Mouse (Mus musculus) megakaryocyte-erythroid progenitor cell, adult 5-6 weeks (primary cell): ENCODE results near the gene Ndufs5. TPM values are rescaled to one million over a fixed set of nuclear protein-coding genes. Genes with fewer than 3 reads are reported as not detected.

Experiments
- ATAC-seq: replicated peaks from 2 replicates; pipeline ENCODE4 v1.8.0; 2016; ENCODE audit warnings: mild to moderate bottlenecking, inconsistent platforms; ENCODE audit not compliant: severe bottlenecking, poor library complexity, low FRiP score, low TSS enrichment
- total RNA-seq, 2 experiments: library from RNA; stranded (forward) in 1 of 2; stranded (reverse) in 1 of 2; fragments of 200-1000, 215-1000 nt in 1 of 2; fragments of >200 nt in 1 of 2; fragmentation: Nextera tagmentation in 1 of 2; gene quantifications; 2 replicates each; pipeline ENCODE4 v1.2.3; 2014 to 2017

Ndufs5 gene
- total RNA-seq, 2 experiments from 2014 or later, result 121 to 163 TPM

GRCm38 (mm10) chr4:123664021-123664950 lies 53.7 kb downstream of the Ndufs5 start:
- peak; percentile 89 for ATAC-seq

- ATAC-seq, result 0 out of 2 replicates have a peak, but pooled peaks have one; percentile 16
Measured at GRCm38 (mm10) chr4:123663688-123663965, 54.4 kb downstream of the Ndufs5 start.

- ATAC-seq, result no peak
Measured at GRCm38 (mm10) chr4:123662914-123663687, 54.9 kb downstream of the Ndufs5 start.

Other genes starting within 250 kb of the Ndufs5 start
- 101 and 139 TPM in 2 replicates for gene Macf1, start 33.8 kb downstream of the Ndufs5 start, total RNA-seq (2014; fragmentation: Nextera tagmentation)
- gene Macf1, start 33.8 kb downstream of the Ndufs5 start, total RNA-seq (2017), result 111 and 173 TPM in 2 replicates
- 27.4 and 34.6 TPM in 2 replicates for gene Akirin1, start 32.1 kb upstream of the Ndufs5 start, total RNA-seq (2014; fragmentation: Nextera tagmentation)
- 16.7 and 20.1 TPM in 2 replicates for gene Akirin1, start 32.1 kb upstream of the Ndufs5 start, total RNA-seq (2017)
- not detected in 2 replicates for gene Rhbdl2, start 69.7 kb upstream of the Ndufs5 start, total RNA-seq (2014; fragmentation: Nextera tagmentation)
- gene Rhbdl2, start 69.7 kb upstream of the Ndufs5 start, total RNA-seq (2017), result not detected in 2 replicates
- not detected in 2 replicates for gene 4933427I04Rik, start 141.5 kb upstream of the Ndufs5 start, total RNA-seq (2014; fragmentation: Nextera tagmentation)
- not detected in 2 replicates for gene 4933427I04Rik, start 141.5 kb upstream of the Ndufs5 start, total RNA-seq (2017)
- 25.7 and 27.0 TPM in 2 replicates for gene Mycbp, start 186.6 kb upstream of the Ndufs5 start, total RNA-seq (2014; fragmentation: Nextera tagmentation)
- 24.6 and 30.2 TPM in 2 replicates for gene Mycbp, start 186.6 kb upstream of the Ndufs5 start, total RNA-seq (2017)
- gene Rragc, start 199.2 kb upstream of the Ndufs5 start, total RNA-seq (2014; fragmentation: Nextera tagmentation), result 28.4 and 45.4 TPM in 2 replicates
- gene Rragc, start 199.2 kb upstream of the Ndufs5 start, total RNA-seq (2017), result 21.4 and 55.9 TPM in 2 replicates
- not detected in 2 replicates for gene 4930535I16Rik, start 199.8 kb upstream of the Ndufs5 start, total RNA-seq (2014; fragmentation: Nextera tagmentation)
- not detected in 2 replicates for gene 4930535I16Rik, start 199.8 kb upstream of the Ndufs5 start, total RNA-seq (2017)